Mouse (Mus musculus): ENCODE results near the gene Zbed4. TPM values are rescaled to one million over a fixed set of nuclear protein-coding genes. Genes with fewer than 3 reads are reported as not detected.
A peak's percentile ranks its signal among the peaks of the same experiment; 100 is the strongest.
"Not testable (repeated sequence)": the region's sequence is repeated elsewhere in the genome, so short reads cannot be mapped to it uniquely, and the experiment has no call there.

Gene Zbed4
- total and polyA plus RNA-seq, 2 experiments from 2014 or later, result 6.1 to 28.7 TPM

DNA sequence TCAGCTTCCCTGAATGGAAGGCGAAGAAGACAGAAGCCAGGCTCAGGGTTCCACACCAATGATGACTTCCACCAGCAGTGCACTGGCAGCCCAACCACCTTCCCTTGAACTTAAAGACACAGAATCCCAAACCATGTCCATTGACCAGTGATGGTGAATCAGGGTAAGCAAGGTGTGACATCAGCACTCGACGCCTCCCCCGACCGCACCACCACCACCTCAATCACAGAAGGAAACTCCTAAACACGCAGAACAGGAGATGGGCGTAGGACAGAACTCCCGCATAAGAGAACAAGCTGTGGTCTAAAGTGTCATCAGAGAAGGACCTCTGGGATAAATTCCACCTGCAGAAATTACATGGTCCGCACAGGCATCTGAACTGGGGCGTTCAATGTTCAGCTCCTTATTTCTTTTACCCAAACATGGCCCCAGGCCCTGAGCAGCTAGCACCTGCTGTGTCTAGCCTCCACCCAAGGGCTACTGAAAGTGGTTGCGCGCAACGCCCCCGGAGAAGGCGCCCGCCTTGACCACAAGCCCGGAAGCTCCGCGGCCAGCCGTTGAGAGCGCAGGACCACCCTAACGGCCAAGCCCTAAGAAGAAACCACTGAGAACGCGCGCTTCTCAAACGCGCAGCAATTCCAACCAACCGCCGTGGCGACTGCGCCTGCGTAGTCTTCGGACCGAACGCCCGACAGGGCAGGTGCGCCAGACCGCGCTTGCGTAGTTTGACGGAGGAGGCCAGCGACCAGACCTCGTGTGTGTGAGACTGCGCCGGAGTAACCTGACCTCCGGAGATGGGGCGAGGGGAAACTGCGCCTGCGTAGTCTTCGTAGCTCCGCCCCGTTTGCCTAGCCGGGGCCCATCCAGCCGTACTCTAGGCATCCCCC lies 540 bp upstream of the Zbed4 start:
- Histone ChIP-seq H3K4me3 (ENCODE audit: low read depth, low read length) (peak overlapping the region; percentile 88), H3K27ac (ENCODE audit: low read depth, low read length) (peak overlapping the region; percentile 80), H3K9ac (peak overlapping the region; percentile 71), H3K4me2 (ENCODE audit: low read depth) (peak overlapping the region; percentile 80), H3K27me3 (ENCODE audit: insufficient read depth, low read length) (no peaks in the 10 kb centered on the region), H3K4me1 (ENCODE audit: insufficient read depth) (peaks cover 16% of the 10 kb centered on the region), H3K9me3 (ENCODE audit: low read length) (no peaks in the 10 kb centered on the region), H3K36me3 (ENCODE audit: insufficient read depth) (no peaks in the 10 kb centered on the region)
- ATAC-seq (peak; percentile 99), DNase-seq (peak; percentile 99)
- peak; percentile 7; the same call in 1 of the 2 replicates for TF ChIP-seq CTCF (IDR thresholded peaks at IDR 0.05; ENCODE audit: low read depth)
- 8% methylated on average over 54 of the region's 54 CpGs for WGBS

DNA sequence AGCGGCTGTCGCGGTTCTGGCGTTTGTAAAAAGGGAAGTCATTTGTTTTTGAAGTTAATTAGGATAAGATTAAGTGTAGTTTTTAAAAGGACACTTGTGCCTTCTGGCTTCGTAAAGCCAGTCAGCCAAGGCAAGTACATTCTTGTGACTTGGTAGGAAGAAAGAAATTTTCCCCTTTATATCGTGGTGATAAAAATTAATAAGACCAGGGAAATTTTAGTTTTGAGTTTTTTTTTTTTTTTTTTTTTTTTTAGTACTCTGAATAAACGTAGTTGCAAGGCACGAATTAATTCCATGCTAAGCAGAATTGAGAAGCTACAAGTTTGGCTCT lies 908 bp downstream of the Zbed4 start:
- H3K9me3 ChIP-seq (ENCODE audit: low read length), result no peaks in the 10 kb centered on the region
- peak overlapping the region; percentile 88 for H3K4me3 ChIP-seq (ENCODE audit: low read depth, low read length)
- ATAC-seq (no peak), DNase-seq (no peak)
- peak overlapping the region; percentile 71 for H3K9ac ChIP-seq
- peak overlapping the region; percentile 80 for H3K27ac ChIP-seq (ENCODE audit: low read depth, low read length)
- peak overlapping the region; percentile 80 for H3K4me2 ChIP-seq (ENCODE audit: low read depth)
- WGBS, result 0% methylated on average over 8 of the region's 8 CpGs
- peaks cover 16% of the 10 kb centered on the region for H3K4me1 ChIP-seq (ENCODE audit: insufficient read depth)
- TF ChIP-seq CTCF (IDR thresholded peaks at IDR 0.05; ENCODE audit: low read depth), result no peak
- no peaks in the 10 kb centered on the region for H3K27me3 ChIP-seq (ENCODE audit: insufficient read depth, low read length)
- H3K36me3 ChIP-seq (ENCODE audit: insufficient read depth), result peaks cover 6% of the 10 kb centered on the region; the same call in 1 of the 2 replicates

DNA sequence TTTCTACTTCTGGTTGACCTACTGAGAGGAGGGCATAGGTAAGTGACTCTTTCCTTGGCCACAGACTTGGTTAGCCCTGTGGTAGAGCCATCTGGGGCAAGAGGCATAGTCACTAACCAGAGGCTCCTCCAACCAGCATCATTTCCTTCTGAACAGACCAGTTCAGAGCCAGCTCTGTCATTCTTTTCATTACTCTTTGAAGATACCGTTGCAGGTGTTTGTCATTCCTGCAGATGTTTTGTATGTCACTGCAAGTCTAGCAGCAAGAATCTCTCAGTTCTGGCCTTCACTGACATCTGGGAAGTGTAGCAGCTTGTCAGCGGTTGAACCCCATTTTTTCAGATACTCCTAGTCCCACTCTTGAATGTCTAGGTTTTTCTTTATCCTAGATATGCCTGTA lies 3.4 kb downstream of the Zbed4 start:
- peaks cover 16% of the 10 kb centered on the region for H3K4me1 ChIP-seq (ENCODE audit: insufficient read depth)
- WGBS, result 96% methylated on average over 2 of the region's 2 CpGs
- no peak overlapping the region for H3K27ac ChIP-seq (ENCODE audit: low read depth, low read length)
- H3K27me3 ChIP-seq (ENCODE audit: insufficient read depth, low read length), result no peaks in the 10 kb centered on the region
- H3K9ac ChIP-seq, result no peak overlapping the region
- H3K36me3 ChIP-seq (ENCODE audit: insufficient read depth), result peaks cover 22% of the 10 kb centered on the region
- H3K4me2 ChIP-seq (ENCODE audit: low read depth), result no peak overlapping the region
- no peak for DNase-seq
- no peak for TF ChIP-seq CTCF (IDR thresholded peaks at IDR 0.05; ENCODE audit: low read depth)
- no peak for ATAC-seq
- no peak overlapping the region for H3K4me3 ChIP-seq (ENCODE audit: low read depth, low read length)
- no peaks in the 10 kb centered on the region for H3K9me3 ChIP-seq (ENCODE audit: low read length)

DNA sequence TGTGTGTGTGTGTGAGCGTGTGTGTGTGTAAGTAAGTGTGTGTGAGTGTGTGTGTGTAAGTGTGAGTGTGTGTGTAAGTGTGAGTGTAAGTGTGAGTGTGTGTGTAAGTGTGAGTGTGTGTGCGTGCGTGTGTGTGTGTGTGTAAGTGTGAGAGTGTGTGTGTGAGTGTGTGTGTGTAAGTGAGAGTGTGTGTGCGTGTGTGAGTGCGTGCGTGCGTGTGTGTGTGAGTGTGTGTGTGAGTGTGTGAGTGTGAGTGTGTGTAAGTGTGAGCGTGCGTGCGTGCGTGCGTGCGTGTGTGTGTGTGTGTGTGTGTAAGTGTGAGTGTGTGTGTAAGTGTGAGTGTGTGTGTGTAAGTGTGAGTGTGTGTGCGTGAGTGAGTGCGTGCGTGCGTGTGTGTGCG lies 4.3 kb downstream of the Zbed4 start:
- Histone ChIP-seq H3K4me1 (ENCODE audit: insufficient read depth) (peaks cover 12% of the 10 kb centered on the region), H3K27ac (ENCODE audit: low read depth, low read length) (no peak overlapping the region), H3K4me2 (ENCODE audit: low read depth) (no peak overlapping the region), H3K9me3 (ENCODE audit: low read length) (no peaks in the 10 kb centered on the region), H3K36me3 (ENCODE audit: insufficient read depth) (peaks cover 22% of the 10 kb centered on the region), H3K9ac (no peak overlapping the region), H3K27me3 (ENCODE audit: insufficient read depth, low read length) (no peaks in the 10 kb centered on the region), H3K4me3 (ENCODE audit: low read depth, low read length) (no peak overlapping the region)
- no peak for ATAC-seq
- TF ChIP-seq CTCF (IDR thresholded peaks at IDR 0.05; ENCODE audit: low read depth), result no peak
- 97% methylated on average over 18 of the region's 18 CpGs for WGBS
- no peak for DNase-seq

DNA sequence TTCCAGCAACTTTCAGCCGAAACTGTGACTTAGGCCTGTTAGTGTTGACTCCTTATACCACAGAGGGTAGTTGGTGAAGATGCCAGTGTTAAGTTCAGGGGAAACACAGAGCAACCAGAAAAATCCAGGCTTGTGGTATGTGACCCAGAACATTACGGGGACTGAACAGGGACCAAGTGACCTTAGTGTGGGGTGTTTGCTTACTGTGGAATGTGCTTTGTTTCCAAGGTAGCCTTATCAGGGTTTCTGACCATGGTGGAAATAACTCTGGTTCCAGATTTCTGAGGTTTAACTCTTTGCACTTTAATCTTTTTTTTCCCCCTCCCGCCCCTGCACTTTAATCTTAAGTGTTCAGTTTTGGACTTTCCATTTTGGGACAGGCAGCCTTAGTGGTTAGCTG lies 6.6 kb downstream of the Zbed4 start:
- no peak for DNase-seq
- Histone ChIP-seq H3K9ac (no peak overlapping the region), H3K4me3 (ENCODE audit: low read depth, low read length) (no peak overlapping the region), H3K27me3 (ENCODE audit: insufficient read depth, low read length) (no peaks in the 10 kb centered on the region), H3K36me3 (ENCODE audit: insufficient read depth) (peaks cover 22% of the 10 kb centered on the region), H3K27ac (ENCODE audit: low read depth, low read length) (no peak overlapping the region), H3K9me3 (ENCODE audit: low read length) (no peaks in the 10 kb centered on the region), H3K4me1 (ENCODE audit: insufficient read depth) (peaks cover 9% of the 10 kb centered on the region; the same call in 1 of the 2 replicates), H3K4me2 (ENCODE audit: low read depth) (no peak overlapping the region)
- ATAC-seq, result no peak
- WGBS, result 97% methylated on average over 3 of the region's 3 CpGs
- TF ChIP-seq CTCF (IDR thresholded peaks at IDR 0.05; ENCODE audit: low read depth), result no peak

DNA sequence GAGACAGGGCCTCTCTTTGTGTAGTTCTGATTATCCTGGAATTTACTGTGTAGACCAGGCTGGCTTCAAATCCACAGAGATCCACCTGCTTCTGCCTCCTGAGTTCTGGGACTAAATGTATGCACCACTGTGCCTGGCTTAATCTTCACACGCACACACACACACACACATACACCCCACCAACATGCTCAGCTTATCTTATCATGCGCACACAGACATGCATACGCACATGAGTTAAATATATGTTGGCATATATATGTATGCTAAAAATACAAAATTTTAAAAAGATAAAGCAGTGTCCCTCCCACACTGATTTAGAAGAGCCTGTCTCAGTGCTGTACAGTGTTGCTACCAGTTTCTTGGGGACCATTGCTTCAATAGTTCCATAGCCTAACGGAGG lies 10.1 kb downstream of the Zbed4 start:
- DNase-seq (no peak), ATAC-seq (no peak)
- Histone ChIP-seq H3K27me3 (ENCODE audit: insufficient read depth, low read length) (no peaks in the 10 kb centered on the region), H3K4me3 (ENCODE audit: low read depth, low read length) (no peak overlapping the region), H3K36me3 (ENCODE audit: insufficient read depth) (peaks cover 22% of the 10 kb centered on the region), H3K27ac (ENCODE audit: low read depth, low read length) (no peak overlapping the region), H3K4me1 (ENCODE audit: insufficient read depth) (no peaks in the 10 kb centered on the region), H3K4me2 (ENCODE audit: low read depth) (no peak overlapping the region), H3K9me3 (ENCODE audit: low read length) (no peaks in the 10 kb centered on the region), H3K9ac (no peak overlapping the region)
- 90% methylated on average over 4 of the region's 4 CpGs for WGBS
- TF ChIP-seq CTCF (IDR thresholded peaks at IDR 0.05; ENCODE audit: low read depth), result no peak

DNA sequence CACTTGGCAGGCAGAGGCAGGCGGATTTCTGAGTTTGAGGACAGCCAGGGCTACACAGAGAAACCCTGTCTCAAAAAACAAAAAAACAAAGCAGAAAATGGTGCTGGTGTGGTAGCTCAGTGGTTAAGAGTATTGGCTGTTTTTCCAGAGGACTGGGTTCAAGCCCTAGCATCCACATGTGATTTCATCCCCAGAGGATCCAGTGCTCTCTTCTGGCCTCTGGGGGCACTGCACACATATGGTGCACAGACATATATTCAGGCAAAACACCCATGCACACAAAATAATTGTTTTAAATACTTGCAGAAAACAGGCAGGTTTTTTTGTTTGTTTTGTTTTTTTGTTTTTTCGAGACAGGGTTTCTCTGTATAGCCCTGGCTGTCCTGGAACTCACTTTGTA lies 14.7 kb downstream of the Zbed4 start:
- not testable (repeated sequence) for H3K4me1 ChIP-seq (ENCODE audit: insufficient read depth); DNase-seq; H3K4me2 ChIP-seq (ENCODE audit: low read depth); H3K9me3 ChIP-seq (ENCODE audit: low read length); ATAC-seq; H3K36me3 ChIP-seq (ENCODE audit: insufficient read depth); H3K9ac ChIP-seq; H3K27me3 ChIP-seq (ENCODE audit: insufficient read depth, low read length); H3K4me3 ChIP-seq (ENCODE audit: low read depth, low read length); H3K27ac ChIP-seq (ENCODE audit: low read depth, low read length)
- 96% methylated on average over 2 of the region's 2 CpGs for WGBS
